25 mouse cellular contexts compared by ENCODE assay signal in genomic region chr3:27206221-27206560, GRCm38 (mm10). TPM values are rescaled to one million over a fixed set of nuclear protein-coding genes. Genes with fewer than 3 reads are reported as not detected.
DNase-seq lines count a peak whose midpoint lies in the region; ATAC-seq and TF ChIP-seq lines count a peak whose summit lies in the region.
"Had no signal": no experiment of that assay in that cellular context is flagged by ENCODE, and none has a peak within 500 bp of the region (broad histone marks: within the 10 kb centered on the region; RNA-seq: fewer than 3 reads in every experiment).

No protein-coding gene starts in this region.

- no peak overlapping the region for H3K4me3 ChIP-seq in heart, embryonic 12.5 days
- H3K4me3 ChIP-seq in kidney, embryonic 16.5 days (ENCODE audit: low read length) = no peak overlapping the region
- H3K4me3 ChIP-seq in embryonic facial prominence, embryonic 13.5 days = no peak overlapping the region
- H3K4me3 ChIP-seq in limb, embryonic 14.5 days (replicated peaks; ENCODE audit: low read length) = no peak overlapping the region
- no peak overlapping the region for H3K4me3 ChIP-seq in midbrain, embryonic 13.5 days (replicated peaks)
- H3K4me3 ChIP-seq: forebrain, embryonic 12.5 days; heart, adult 2 months; hindbrain, embryonic 10.5 days; megakaryocyte, embryonic 14.5 days; midbrain, embryonic 15.5 days; myocyte had no signal

- DNase-seq in heart, postnatal 36 days = no peak
- no peak for DNase-seq in kidney, postnatal 36 days
- DNase-seq in limb, embryonic 14.5 days (ENCODE audit: low spot score) = no peak
- DNase-seq in cerebellum, adult 9-10 months = no peak
- DNase-seq: adrenal gland, postnatal 25 days; B cell, adult 2 months; cerebellum, adult 11 months; cerebellum, postnatal 14 days; gastrocnemius, postnatal 10 days; heart, adult 2 months; kidney, postnatal 10 days; lung, adult 18-20 months; lung, postnatal 14 days; right cerebral cortex, postnatal 14 days; thymus, postnatal 14 days had no signal

- no peaks in the 10 kb centered on the region for H3K36me3 ChIP-seq in heart, embryonic 12.5 days
- no peaks in the 10 kb centered on the region; the same call in 1 of the 2 replicates for H3K36me3 ChIP-seq in kidney, embryonic 16.5 days (ENCODE audit: insufficient read depth, low read length)
- H3K36me3 ChIP-seq in embryonic facial prominence, embryonic 13.5 days = no peaks in the 10 kb centered on the region
- H3K36me3 ChIP-seq in limb, embryonic 14.5 days (ENCODE audit: control insufficient read depth, insufficient read depth, low read length) = no peaks in the 10 kb centered on the region
- no peaks in the 10 kb centered on the region for H3K36me3 ChIP-seq in midbrain, embryonic 13.5 days
- H3K36me3 ChIP-seq: forebrain, embryonic 12.5 days; hindbrain, embryonic 10.5 days; midbrain, embryonic 15.5 days had no signal

- no peak overlapping the region for H3K4me2 ChIP-seq in heart, embryonic 12.5 days
- no peak overlapping the region for H3K4me2 ChIP-seq in kidney, embryonic 16.5 days (replicated peaks; ENCODE audit: low read depth, low read length)
- no peak overlapping the region for H3K4me2 ChIP-seq in embryonic facial prominence, embryonic 13.5 days
- no peak overlapping the region for H3K4me2 ChIP-seq in limb, embryonic 14.5 days (replicated peaks; ENCODE audit: low read depth, low read length, severe bottlenecking)
- no peak overlapping the region for H3K4me2 ChIP-seq in midbrain, embryonic 13.5 days (replicated peaks)
- H3K4me2 ChIP-seq: forebrain, embryonic 12.5 days; liver, embryonic 11.5 days; midbrain, embryonic 15.5 days had no signal

- TF ChIP-seq POLR2A in limb, embryonic 14.5 days (IDR thresholded peaks at IDR 0.05; ENCODE audit: borderline replicate concordance, extremely low read depth, insufficient read depth, insufficient read length) = no peak

- no peak for ATAC-seq in heart, embryonic 12.5 days (ENCODE audit: insufficient number of reproducible peaks, low FRiP score)
- peak; percentile 28; the same call in 1 of the 2 replicates for ATAC-seq in kidney, embryonic 16.5 days (ENCODE audit: low FRiP score, low TSS enrichment)
- ATAC-seq in embryonic facial prominence, embryonic 13.5 days (ENCODE audit: insufficient number of reproducible peaks, insufficient read depth, low FRiP score, low TSS enrichment, low read depth) = no peak
- peak; percentile 23; the same call in 1 of the 2 replicates for ATAC-seq in limb, embryonic 14.5 days (ENCODE audit: low FRiP score, low read depth)
- no peak for ATAC-seq in midbrain, embryonic 13.5 days
- ATAC-seq: midbrain, embryonic 15.5 days had no signal

- H3K27me3 ChIP-seq in heart, embryonic 12.5 days (replicated peaks) = no peaks in the 10 kb centered on the region
- H3K27me3 ChIP-seq in kidney, embryonic 16.5 days (ENCODE audit: insufficient read depth, low read length) = no peaks in the 10 kb centered on the region
- no peaks in the 10 kb centered on the region for H3K27me3 ChIP-seq in embryonic facial prominence, embryonic 13.5 days
- H3K27me3 ChIP-seq in limb, embryonic 14.5 days (ENCODE audit: control insufficient read depth, insufficient read depth, low read length) = no peaks in the 10 kb centered on the region
- no peaks in the 10 kb centered on the region for H3K27me3 ChIP-seq in midbrain, embryonic 13.5 days
- H3K27me3 ChIP-seq: forebrain, embryonic 12.5 days; midbrain, embryonic 15.5 days had no signal

- H3K9ac ChIP-seq in heart, embryonic 12.5 days = no peak overlapping the region
- H3K9ac ChIP-seq in kidney, embryonic 16.5 days (replicated peaks; ENCODE audit: low read length) = no peak overlapping the region
- H3K9ac ChIP-seq in embryonic facial prominence, embryonic 13.5 days = no peak overlapping the region
- H3K9ac ChIP-seq in limb, embryonic 14.5 days (ENCODE audit: low read depth, low read length, severe bottlenecking) = no peak overlapping the region
- H3K9ac ChIP-seq in midbrain, embryonic 13.5 days (replicated peaks) = no peak overlapping the region
- H3K9ac ChIP-seq: forebrain, embryonic 12.5 days; midbrain, embryonic 15.5 days had no signal

- H3K9me3 ChIP-seq in heart, embryonic 12.5 days (replicated peaks) = no peaks in the 10 kb centered on the region
- H3K9me3 ChIP-seq in kidney, embryonic 16.5 days (ENCODE audit: low read length) = 0 out of 2 replicates have a peak, but pooled peaks cover 5% of the 10 kb centered on the region
- H3K9me3 ChIP-seq in embryonic facial prominence, embryonic 13.5 days = 0 out of 2 replicates have a peak, but pooled peaks cover 3% of the 10 kb centered on the region
- no peaks in the 10 kb centered on the region for H3K9me3 ChIP-seq in limb, embryonic 14.5 days (ENCODE audit: control insufficient read depth, low read length)
- H3K9me3 ChIP-seq in midbrain, embryonic 13.5 days = no peaks in the 10 kb centered on the region
- H3K9me3 ChIP-seq: forebrain, embryonic 12.5 days; midbrain, embryonic 15.5 days had no signal

- 58% methylated on average over 4 of the region's 4 CpGs for WGBS in heart, embryonic 12.5 days
- WGBS in kidney, embryonic 16.5 days = 36% methylated on average over 4 of the region's 4 CpGs
- 47% methylated on average over 4 of the region's 4 CpGs for WGBS in embryonic facial prominence, embryonic 13.5 days
- 70% methylated on average over 4 of the region's 4 CpGs for WGBS in limb, embryonic 14.5 days
- WGBS in midbrain, embryonic 13.5 days = 89% methylated on average over 4 of the region's 4 CpGs

- peak overlapping the region; percentile 35 for H3K27ac ChIP-seq in heart, embryonic 12.5 days (ENCODE audit: poor library complexity, severe bottlenecking)
- peak overlapping the region; percentile 70 for H3K27ac ChIP-seq in kidney, embryonic 16.5 days (ENCODE audit: low read length)
- H3K27ac ChIP-seq in embryonic facial prominence, embryonic 13.5 days = peak overlapping the region; percentile 30; the same call in 1 of the 2 replicates
- no peak overlapping the region for H3K27ac ChIP-seq in limb, embryonic 14.5 days (replicated peaks; ENCODE audit: low read depth, low read length)
- no peak overlapping the region for H3K27ac ChIP-seq in midbrain, embryonic 13.5 days
- H3K27ac ChIP-seq: forebrain, embryonic 12.5 days; midbrain, embryonic 15.5 days had no signal

- H3K4me1 ChIP-seq in heart, embryonic 12.5 days (replicated peaks) = peaks cover 32% of the 10 kb centered on the region
- peaks cover 23% of the 10 kb centered on the region for H3K4me1 ChIP-seq in kidney, embryonic 16.5 days (ENCODE audit: insufficient read depth, low read length)
- peaks cover 18% of the 10 kb centered on the region for H3K4me1 ChIP-seq in embryonic facial prominence, embryonic 13.5 days
- peaks cover 9% of the 10 kb centered on the region; the same call in 1 of the 2 replicates for H3K4me1 ChIP-seq in limb, embryonic 14.5 days (ENCODE audit: control insufficient read depth, insufficient read depth, low read length)
- H3K4me1 ChIP-seq in midbrain, embryonic 13.5 days (replicated peaks) = no peaks in the 10 kb centered on the region
- H3K4me1 ChIP-seq: forebrain, embryonic 12.5 days; midbrain, embryonic 15.5 days had no signal

- intact Hi-C loops in heart, postnatal 36 days (cut with DNase I) = no loop called here

RNA-seq across cellular contexts. Expression of gene Nceh1, which starts 23.4 kb away (rescaled TPM):
- polyA plus RNA-seq in heart, embryonic 12.5 days (2016; fragmentation: Nextera tagmentation; extraction: Ambion mirVana) = 12.3 and 13.3 TPM in 2 replicates
- total RNA-seq in heart, postnatal 36 days (2021) = 100 to 1,000 TPM; 203 to 236 TPM
- polyA plus RNA-seq in kidney, embryonic 16.5 days (2015; fragmentation: Nextera tagmentation; extraction: Ambion mirVana) = 25.3 and 26.6 TPM in 2 replicates
- 3.9 and 4.8 TPM in 2 replicates for polyA plus RNA-seq in embryonic facial prominence, embryonic 13.5 days (2015; fragmentation: Nextera tagmentation; extraction: Ambion mirVana)
- polyA plus RNA-seq in limb, embryonic 14.5 days (2012; rRNA removed) = 1.4 and 1.9 TPM in 2 replicates
- 2.8 and 3.2 TPM in 2 replicates for polyA plus RNA-seq in limb, embryonic 14.5 days (2014; fragmentation: Nextera tagmentation; extraction: Ambion mirVana)
- 4.8 and 5.1 TPM in 2 replicates for polyA plus RNA-seq in midbrain, embryonic 13.5 days (2015; fragmentation: Nextera tagmentation; extraction: Ambion mirVana)

RNA-seq across cellular contexts. Expression of gene Ect2, which starts 52.5 kb away (rescaled TPM):
- polyA plus RNA-seq in heart, embryonic 12.5 days (2016; fragmentation: Nextera tagmentation; extraction: Ambion mirVana) = 64.0 and 67.5 TPM in 2 replicates
- total RNA-seq in heart, postnatal 36 days (2021) = under 1 TPM; 0.78 to 0.79 TPM
- 58.9 and 63.9 TPM in 2 replicates for polyA plus RNA-seq in kidney, embryonic 16.5 days (2015; fragmentation: Nextera tagmentation; extraction: Ambion mirVana)
- 44.9 and 47.5 TPM in 2 replicates for polyA plus RNA-seq in embryonic facial prominence, embryonic 13.5 days (2015; fragmentation: Nextera tagmentation; extraction: Ambion mirVana)
- polyA plus RNA-seq in limb, embryonic 14.5 days (2012; rRNA removed) = 19.3 and 21.4 TPM in 2 replicates
- polyA plus RNA-seq in limb, embryonic 14.5 days (2014; fragmentation: Nextera tagmentation; extraction: Ambion mirVana) = 33.8 and 40.6 TPM in 2 replicates
- polyA plus RNA-seq in midbrain, embryonic 13.5 days (2015; fragmentation: Nextera tagmentation; extraction: Ambion mirVana) = 33.1 and 33.2 TPM in 2 replicates

Comparison
In these comparisons a context has a peak if more than half of its experiments do, and no peak if none do; other contexts are left out.
1. ATAC-seq: peak in kidney, embryonic 16.5 days (single experiment) and limb, embryonic 14.5 days (single experiment); none in heart, embryonic 12.5 days (single experiment), embryonic facial prominence, embryonic 13.5 days (single experiment) and midbrain, embryonic 13.5 days (single experiment).
2. H3K27ac ChIP-seq: peak in heart, embryonic 12.5 days (single experiment), kidney, embryonic 16.5 days (single experiment) and embryonic facial prominence, embryonic 13.5 days (single experiment); none in limb, embryonic 14.5 days (single experiment) and midbrain, embryonic 13.5 days (single experiment).